Mouse (Mus musculus) frontal cortex, adult 2 months (tissue): Measurements from ENCODE around the gene Asic3. TPM values are rescaled to one million over a fixed set of nuclear protein-coding genes. Genes with fewer than 3 reads are reported as not detected.

ENCODE experiments used
- DNase-seq, 2 experiments: peaks; one replicate each; pipeline ENCODE4 v3.0.0; 2022; ENCODE audit warnings: low spot score in 1 of 2; ENCODE audit errors: extremely low spot score in 1 of 2
- polyA plus RNA-seq: library from polyadenylated mRNA; depleted of rRNA; stranded (reverse); fragments of >200 nt; gene quantifications from 2 replicates; pipeline ENCODE4 v1.2.3, GENCODE M21; 2012; rRNA removed

Asic3 gene
- polyA plus RNA-seq, 1 experiment, result 0.86 TPM

DNA sequence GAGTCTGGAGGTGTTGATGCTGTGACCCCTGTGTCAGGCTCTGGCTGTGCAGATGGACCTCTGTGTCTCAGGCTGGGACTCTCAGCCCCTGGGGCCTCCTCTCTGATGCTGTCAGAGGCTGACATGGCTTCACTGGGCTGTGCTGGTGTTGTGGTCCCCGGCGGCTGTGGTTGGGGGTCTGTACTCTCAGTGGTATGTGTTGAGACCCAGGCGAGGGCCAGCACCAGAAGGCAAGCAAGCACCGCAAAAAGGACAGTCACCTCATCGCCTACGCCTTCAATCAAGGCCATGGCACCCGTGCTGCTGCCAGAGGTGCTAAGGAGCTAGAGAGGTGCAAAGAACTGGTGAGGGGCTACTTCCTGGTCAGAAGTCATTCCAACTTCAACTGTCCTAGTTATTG lies 33.4 kb downstream of the Asic3 start:
- DNase-seq, result no peak

DNA sequence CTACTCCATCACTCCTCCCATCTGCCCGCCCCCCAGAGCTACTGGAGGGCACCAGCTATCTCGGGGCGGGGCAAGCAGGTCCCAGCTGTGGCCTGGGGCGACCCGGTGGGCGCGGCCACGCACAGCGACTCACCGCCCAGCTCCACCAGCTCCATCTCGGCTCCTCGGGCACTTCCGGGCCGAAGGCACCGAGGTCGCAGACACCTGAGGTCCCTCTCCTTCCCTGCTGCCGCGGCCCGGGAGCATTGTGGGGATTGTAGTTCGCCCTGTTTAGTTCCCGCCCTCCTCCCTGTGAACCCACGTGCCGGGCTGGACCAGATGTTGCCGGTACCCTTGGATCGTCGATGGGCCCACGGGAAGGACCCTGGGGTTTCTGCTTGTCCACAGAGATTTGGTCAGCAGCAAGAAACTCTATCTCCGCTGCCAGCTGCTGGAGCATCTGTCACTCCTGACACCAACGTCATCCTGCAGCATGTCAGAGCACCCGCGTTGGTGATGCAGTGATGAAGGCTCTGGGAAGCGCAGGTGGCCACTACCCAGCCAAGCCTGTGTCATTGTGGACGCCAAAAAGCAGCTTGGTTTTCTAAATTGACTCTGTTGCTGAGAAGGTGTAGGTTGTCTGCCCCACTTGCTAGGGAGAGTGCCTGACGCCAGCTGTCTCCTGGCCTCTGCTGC lies 34.6 kb downstream of the Asic3 start, which contains the start of gene Tmub1:
TSS of gene Tmub1 (minus strand) at position 231 of the 675 bp plus-strand sequence.
- DNase-seq, result peak; percentile 73 to 87

- DNase-seq, result peak in 1 of 2 experiments; percentile 80
Observed at GRCm38 (mm10) chr5:24451264-24452029, 38.3 kb downstream of the Asic3 start.

- DNase-seq, result peak in 1 of 2 experiments; percentile 42
Observed at GRCm38 (mm10) chr5:24452030-24452690, 39.0 kb downstream of the Asic3 start, which contains the start of gene Agap3. Agap3 (plus strand) TSS chr5:24452177.

GRCm38 (mm10) chr5:24452691-24453233 lies 39.6 kb downstream of the Asic3 start:
- peak in 1 of 2 experiments; percentile 45 for DNase-seq

- no peak for DNase-seq
Observed at GRCm38 (mm10) chr5:24453283-24453984, 40.2 kb downstream of the Asic3 start.

- no peak for DNase-seq
Observed at GRCm38 (mm10) chr5:24453985-24454303, 40.8 kb downstream of the Asic3 start.

- no peak for DNase-seq
Observed at GRCm38 (mm10) chr5:24455076-24455475, 41.9 kb downstream of the Asic3 start.

DNA sequence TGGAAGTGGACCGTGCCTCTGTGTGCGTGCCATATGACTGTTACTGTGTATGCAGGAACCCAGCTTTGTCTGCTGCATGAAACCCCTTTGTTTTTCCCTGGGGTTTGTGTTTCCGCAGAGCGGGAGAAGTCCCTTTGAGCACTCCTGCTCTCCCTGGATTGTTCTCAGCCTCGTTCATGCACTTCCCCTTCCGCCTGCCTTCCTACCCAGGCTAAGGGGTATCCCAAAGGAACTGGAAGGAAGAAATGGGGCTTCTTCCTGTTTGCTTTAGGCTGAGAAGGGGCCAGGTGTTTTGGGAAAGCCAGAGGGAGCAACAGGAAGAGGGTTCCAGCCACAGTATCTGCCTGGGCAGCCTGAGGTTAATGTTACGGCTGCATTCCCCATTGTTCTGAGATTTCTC lies 42.4 kb downstream of the Asic3 start:
- DNase-seq, result no peak

GRCm38 (mm10) chr5:24466762-24467161 lies 53.6 kb downstream of the Asic3 start:
- DNase-seq, result no peak

Other genes starting within 250 kb of the Asic3 start
- 10.2 and 10.5 TPM in 2 replicates for gene Nupl2, start 248.4 kb upstream of the Asic3 start, polyA plus RNA-seq
- 65.0 and 65.8 TPM in 2 replicates for gene Kcnh2, start 61.8 kb upstream of the Asic3 start, polyA plus RNA-seq
- 10.1 and 10.7 TPM in 2 replicates for gene Nos3, start 48.6 kb upstream of the Asic3 start, polyA plus RNA-seq
- 3.0 and 4.7 TPM in 2 replicates for gene Atg9b, start 21.2 kb upstream of the Asic3 start, polyA plus RNA-seq
- gene Abcb8, start 19.7 kb upstream of the Asic3 start, polyA plus RNA-seq, result 49.5 and 53.9 TPM in 2 replicates
- gene Cdk5, start 10.1 kb downstream of the Asic3 start, polyA plus RNA-seq, result 214 and 226 TPM in 2 replicates
- 32.2 and 32.3 TPM in 2 replicates for gene Slc4a2, start 10.4 kb downstream of the Asic3 start, polyA plus RNA-seq
- 223 and 235 TPM in 2 replicates for gene Fastk, start 31.9 kb downstream of the Asic3 start, polyA plus RNA-seq
- 42.7 and 43.7 TPM in 2 replicates for gene Tmub1, start 34.5 kb downstream of the Asic3 start, polyA plus RNA-seq
- gene Agap3, start 38.8 kb downstream of the Asic3 start, polyA plus RNA-seq, result 390 and 432 TPM in 2 replicates
- 0.04 TPM in 2 replicates for gene Gbx1, start 113.8 kb downstream of the Asic3 start, polyA plus RNA-seq
- 0.42 and 0.62 TPM in 2 replicates for gene Asb10, start 127.6 kb downstream of the Asic3 start, polyA plus RNA-seq
- gene 4931409K22Rik, start 143.4 kb downstream of the Asic3 start, polyA plus RNA-seq, result 0.18 and 0.59 TPM in 2 replicates
- gene Abcf2, start 164.1 kb downstream of the Asic3 start, polyA plus RNA-seq, result 78.1 and 86.2 TPM in 2 replicates
- 47.1 and 50.5 TPM in 2 replicates for gene Chpf2, start 173.3 kb downstream of the Asic3 start, polyA plus RNA-seq
- 116 and 135 TPM in 2 replicates for gene Smarcd3, start 211.0 kb downstream of the Asic3 start, polyA plus RNA-seq